Mouse (Mus musculus): ENCODE measurements around the gene Gm49318. TPM values are rescaled to one million over a fixed set of nuclear protein-coding genes. Genes with fewer than 3 reads are reported as not detected.
"Not testable (repeated sequence)": the region's sequence is repeated elsewhere in the genome, so short reads cannot be mapped to it uniquely, and the experiment has no call there.

Gm49318 gene
- polyA plus RNA-seq, 1 experiment from 2014 or later, result not detected

DNA sequence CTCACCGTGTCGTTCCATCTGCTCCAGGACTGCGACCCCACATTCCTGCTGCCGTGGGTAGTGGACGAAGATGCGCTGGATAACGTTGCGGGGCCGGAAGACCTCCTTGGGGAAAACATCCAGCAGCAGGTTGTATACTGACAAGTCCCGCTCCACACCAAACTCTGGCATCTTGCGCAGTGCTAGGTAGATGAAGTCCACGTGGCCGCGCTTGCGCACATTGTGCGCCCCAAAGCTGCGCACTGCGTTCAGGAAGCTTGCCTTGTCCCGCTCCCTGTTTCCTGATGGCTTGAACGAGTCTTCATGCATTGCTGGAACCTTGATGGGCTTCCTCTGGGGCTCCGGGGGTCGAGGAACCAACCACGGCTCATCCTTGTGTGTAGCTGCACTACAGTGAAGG is 5.2 kb upstream of the Gm49318 start:
- DNase-seq (ENCODE audit: low spot score), result no peak
- WGBS, result 90% methylated on average over 23 of the region's 23 CpGs

DNA sequence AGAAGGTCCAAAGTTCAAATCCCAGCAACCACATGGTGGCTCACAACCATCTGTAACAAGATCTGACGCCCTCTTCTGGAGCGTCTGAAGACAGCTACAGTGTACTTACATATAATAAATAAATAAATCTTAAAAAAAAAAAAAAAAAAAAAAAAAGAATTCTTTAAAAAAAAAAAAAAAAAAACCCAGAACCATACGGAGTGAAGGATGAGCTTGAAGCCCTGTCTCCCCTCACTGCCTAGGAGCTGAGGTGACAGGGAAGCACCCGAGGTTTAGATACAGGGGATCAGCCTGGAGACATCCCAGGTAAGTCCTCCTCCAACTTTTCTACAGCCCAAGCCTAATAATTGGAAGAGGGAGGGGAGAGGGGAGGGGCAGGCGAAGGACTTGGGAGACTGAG is 4.7 kb upstream of the Gm49318 start:
- WGBS, result 83% methylated on average over 5 of the region's 5 CpGs
- not testable (repeated sequence) for H3K9me3 ChIP-seq (ENCODE audit: low read length)

More for the DNA sequence above, 5.2 kb upstream of the Gm49318 start:
- H3K4me1 ChIP-seq (ENCODE audit: insufficient read depth, low read depth, low read length), result no peaks in the 10 kb centered on the region
- no peaks in the 10 kb centered on the region for H3K9me3 ChIP-seq (ENCODE audit: low read length)
- no peaks in the 10 kb centered on the region for H3K27me3 ChIP-seq (replicated peaks; ENCODE audit: insufficient read depth, low read length)
- no peak for TF ChIP-seq EP300 (IDR thresholded peaks at IDR 0.05)
- no peak for TF ChIP-seq CTCF (IDR thresholded peaks at IDR 0.05)
- H3K4me3 ChIP-seq (ENCODE audit: low read depth, low read length), result no peak overlapping the region
- ATAC-seq, result no peak
- H3K36me3 ChIP-seq (ENCODE audit: insufficient read depth, low read length), result no peaks in the 10 kb centered on the region; the same call in 1 of the 2 replicates
- no peak overlapping the region for H3K4me2 ChIP-seq (replicated peaks; ENCODE audit: low read depth, low read length)
- no peak overlapping the region for H3K27ac ChIP-seq (ENCODE audit: low read length)
- no peak overlapping the region for H3K9ac ChIP-seq (replicated peaks; ENCODE audit: low read depth)

DNA sequence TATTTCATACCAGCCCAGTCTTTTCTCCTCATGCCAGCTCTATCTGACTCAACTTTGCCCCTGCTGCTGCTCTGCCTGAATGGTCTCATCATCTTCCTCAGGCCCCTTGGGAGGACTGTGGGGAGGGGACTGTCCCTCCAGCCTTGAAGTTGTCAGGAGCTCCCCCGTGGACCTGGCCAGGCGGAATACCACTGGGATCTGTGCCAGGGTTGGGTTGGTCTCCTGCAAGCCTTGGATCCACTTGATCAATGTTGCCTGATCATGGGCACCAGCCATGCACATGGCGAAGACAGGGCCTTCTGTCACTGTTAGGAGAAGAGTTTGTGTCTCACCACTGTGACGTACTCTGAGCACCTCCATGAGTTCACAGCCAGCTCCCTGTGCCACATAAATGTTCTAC is 1.2 kb upstream of the Gm49318 start:
- no peak for ATAC-seq
- H3K27ac ChIP-seq (ENCODE audit: low read length), result no peak overlapping the region
- peaks cover 6% of the 10 kb centered on the region; the same call in 1 of the 2 replicates for H3K4me1 ChIP-seq (ENCODE audit: insufficient read depth, low read depth, low read length)
- H3K36me3 ChIP-seq (ENCODE audit: insufficient read depth, low read length), result peaks cover 3% of the 10 kb centered on the region; the same call in 1 of the 2 replicates
- H3K27me3 ChIP-seq (replicated peaks; ENCODE audit: insufficient read depth, low read length), result no peaks in the 10 kb centered on the region
- no peak overlapping the region for H3K4me2 ChIP-seq (replicated peaks; ENCODE audit: low read depth, low read length)
- TF ChIP-seq EP300 (IDR thresholded peaks at IDR 0.05), result no peak
- 92% methylated on average over 4 of the region's 4 CpGs for WGBS
- no peak for DNase-seq (ENCODE audit: low spot score)
- no peak overlapping the region for H3K9ac ChIP-seq (replicated peaks; ENCODE audit: low read depth)
- H3K4me3 ChIP-seq (ENCODE audit: low read depth, low read length), result no peak overlapping the region
- H3K9me3 ChIP-seq (ENCODE audit: low read length), result no peaks in the 10 kb centered on the region

More for the DNA sequence above, 4.7 kb upstream of the Gm49318 start:
- H3K27ac ChIP-seq (ENCODE audit: low read length); H3K4me3 ChIP-seq (ENCODE audit: low read depth, low read length); DNase-seq (ENCODE audit: low spot score); H3K9ac ChIP-seq (replicated peaks; ENCODE audit: low read depth); H3K4me2 ChIP-seq (replicated peaks; ENCODE audit: low read depth, low read length); H3K27me3 ChIP-seq (replicated peaks; ENCODE audit: insufficient read depth, low read length); H3K4me1 ChIP-seq (ENCODE audit: insufficient read depth, low read depth, low read length); ATAC-seq; H3K36me3 ChIP-seq (ENCODE audit: insufficient read depth, low read length): not testable (repeated sequence)

DNA sequence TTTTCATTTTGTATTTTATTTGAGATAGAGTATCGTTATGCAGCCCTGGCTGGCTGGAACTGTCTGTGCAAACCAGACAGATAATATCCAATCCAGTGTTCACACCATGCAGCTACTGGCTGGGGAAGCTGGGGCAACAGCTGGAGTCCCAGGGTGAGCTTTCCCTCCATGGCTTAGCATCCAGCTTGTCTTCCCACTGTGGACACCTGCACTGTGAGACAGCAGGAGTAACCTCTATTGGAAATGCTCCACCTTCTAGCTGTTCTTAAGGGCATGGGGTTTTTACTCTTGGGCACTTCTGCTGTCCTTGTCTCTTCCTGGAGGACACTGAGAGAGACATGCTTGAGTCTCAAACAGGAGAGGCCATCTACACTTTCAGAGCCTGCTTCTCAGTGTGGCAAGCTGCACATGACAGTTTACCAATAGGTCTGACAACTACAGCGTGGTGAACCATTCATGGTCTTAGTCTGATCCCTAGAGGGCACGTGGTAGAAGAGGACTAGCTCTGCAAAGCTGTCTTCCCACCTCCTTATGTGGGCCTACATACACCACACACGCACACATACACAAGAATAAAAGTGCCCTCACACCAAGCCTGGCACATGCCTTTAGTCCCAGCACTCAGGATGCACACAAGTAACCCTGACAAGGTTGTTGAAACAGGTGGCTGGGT is 1.0 kb downstream of the Gm49318 start:
- WGBS, result 68% methylated on average over 4 of the region's 4 CpGs
- Histone ChIP-seq H3K9me3 (ENCODE audit: low read length) (no peaks in the 10 kb centered on the region), H3K4me2 (replicated peaks; ENCODE audit: low read depth, low read length) (peak overlapping the region; percentile 55), H3K36me3 (ENCODE audit: insufficient read depth, low read length) (peaks cover 8% of the 10 kb centered on the region; the same call in 1 of the 2 replicates), H3K9ac (replicated peaks; ENCODE audit: low read depth) (no peak overlapping the region), H3K4me1 (ENCODE audit: insufficient read depth, low read depth, low read length) (peaks cover 6% of the 10 kb centered on the region; the same call in 1 of the 2 replicates), H3K27me3 (replicated peaks; ENCODE audit: insufficient read depth, low read length) (no peaks in the 10 kb centered on the region), H3K4me3 (ENCODE audit: low read depth, low read length) (peak overlapping the region; percentile 82), H3K27ac (ENCODE audit: low read length) (peak overlapping the region; percentile 98; the same call in 1 of the 2 replicates)
- TF ChIP-seq EP300 (IDR thresholded peaks at IDR 0.05) (no peak), CTCF (IDR thresholded peaks at IDR 0.05) (no peak)
- no peak for DNase-seq (ENCODE audit: low spot score)
- ATAC-seq, result no peak

DNA sequence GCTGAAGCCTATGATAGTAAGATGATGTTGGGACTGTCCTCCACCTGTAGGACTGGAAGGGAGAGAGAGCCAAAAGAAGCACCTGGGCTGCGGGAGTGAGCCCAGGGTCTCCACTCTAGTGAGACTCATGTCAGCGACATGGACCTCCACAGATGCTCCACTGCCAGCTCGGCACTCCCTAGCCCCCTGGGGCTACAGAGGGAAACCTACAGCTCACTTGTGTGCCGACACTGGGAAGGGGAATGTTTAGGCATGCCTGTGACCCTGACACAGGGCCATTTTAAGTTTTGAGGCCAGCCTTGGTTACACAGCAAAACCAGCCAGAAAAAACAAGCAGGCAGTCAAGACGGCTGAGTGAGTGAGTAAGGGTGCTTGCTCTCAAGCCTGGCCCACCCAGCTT is 3.9 kb downstream of the Gm49318 start:
- Histone ChIP-seq H3K9ac (replicated peaks; ENCODE audit: low read depth) (no peak overlapping the region), H3K4me2 (replicated peaks; ENCODE audit: low read depth, low read length) (no peak overlapping the region), H3K9me3 (ENCODE audit: low read length) (no peaks in the 10 kb centered on the region), H3K4me3 (ENCODE audit: low read depth, low read length) (no peak overlapping the region), H3K36me3 (ENCODE audit: insufficient read depth, low read length) (peaks cover 22% of the 10 kb centered on the region; the same call in 1 of the 2 replicates), H3K4me1 (ENCODE audit: insufficient read depth, low read depth, low read length) (peaks cover 6% of the 10 kb centered on the region; the same call in 1 of the 2 replicates), H3K27ac (ENCODE audit: low read length) (no peak overlapping the region), H3K27me3 (replicated peaks; ENCODE audit: insufficient read depth, low read length) (no peaks in the 10 kb centered on the region)
- WGBS, result 88% methylated on average over 5 of the region's 5 CpGs
- DNase-seq (ENCODE audit: low spot score) (no peak), ATAC-seq (no peak)
- no peak for TF ChIP-seq CTCF (IDR thresholded peaks at IDR 0.05)
- TF ChIP-seq EP300 (IDR thresholded peaks at IDR 0.05), result no peak

DNA sequence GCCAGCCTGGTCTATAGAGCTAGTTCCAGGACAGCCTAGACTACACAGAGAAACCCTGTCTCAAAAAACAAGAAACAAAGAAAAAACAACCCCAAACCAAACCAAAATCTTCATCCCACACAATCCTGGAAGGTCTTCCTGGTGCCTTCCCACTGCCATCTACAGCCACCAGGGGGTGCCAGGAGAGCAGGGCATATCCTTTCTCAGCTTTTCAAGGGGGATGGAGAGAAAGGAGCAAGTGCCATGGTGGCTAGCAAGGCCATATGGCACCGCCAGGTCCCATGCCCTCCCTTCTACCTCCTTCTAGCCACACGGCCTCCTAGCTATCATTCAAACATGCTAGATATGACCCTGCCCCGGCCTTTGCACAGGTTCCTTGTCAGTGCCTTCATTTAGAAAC is 4.6 kb downstream of the Gm49318 start:
- 81% methylated on average over 3 of the region's 3 CpGs for WGBS
- TF ChIP-seq EP300 (IDR thresholded peaks at IDR 0.05) (no peak), CTCF (IDR thresholded peaks at IDR 0.05) (peak; percentile 97)
- peak; percentile 66 for DNase-seq (ENCODE audit: low spot score)

More for the DNA sequence above, 4.6 kb downstream of the Gm49318 start:
- Histone ChIP-seq H3K4me3 (ENCODE audit: low read depth, low read length) (no peak overlapping the region), H3K4me1 (ENCODE audit: insufficient read depth, low read depth, low read length) (peaks cover 6% of the 10 kb centered on the region; the same call in 1 of the 2 replicates), H3K36me3 (ENCODE audit: insufficient read depth, low read length) (peaks cover 22% of the 10 kb centered on the region; the same call in 1 of the 2 replicates), H3K9ac (replicated peaks; ENCODE audit: low read depth) (no peak overlapping the region), H3K4me2 (replicated peaks; ENCODE audit: low read depth, low read length) (no peak overlapping the region), H3K9me3 (ENCODE audit: low read length) (no peaks in the 10 kb centered on the region), H3K27me3 (replicated peaks; ENCODE audit: insufficient read depth, low read length) (no peaks in the 10 kb centered on the region), H3K27ac (ENCODE audit: low read length) (no peak overlapping the region)
- ATAC-seq, result no peak

All from lung, postnatal 0 days (tissue).